Mouse (Mus musculus): ENCODE data around the gene Ficd. TPM values are rescaled to one million over a fixed set of nuclear protein-coding genes. Genes with fewer than 3 reads are reported as not detected.

The Ficd gene
- polyA plus RNA-seq, 1 experiment from 2014 or later, result 2.0 TPM

GRCm38 (mm10) chr5:113724446-113724845 is 11.2 kb upstream of the Ficd start, which contains the start of gene 1700069L16Rik:
Gene 1700069L16Rik (minus strand): TSS chr5:113724772.
- WGBS, result 4% methylated on average over 15 of the region's 15 CpGs
- peak; percentile 65; the same call in 1 of the 2 replicates for ATAC-seq (replicated peaks; ENCODE audit: insufficient number of reproducible peaks, low FRiP score, low TSS enrichment, low read depth)

GRCm38 (mm10) chr5:113725417-113725816 is 10.2 kb upstream of the Ficd start:
- no peak overlapping the region for H3K4me2 ChIP-seq (ENCODE audit: low read depth, low read length)
- H3K4me1 ChIP-seq (ENCODE audit: control insufficient read depth, insufficient read depth, low read length), result no peaks in the 10 kb centered on the region
- H3K9ac ChIP-seq (replicated peaks; ENCODE audit: low read length), result no peak overlapping the region
- H3K9me3 ChIP-seq (replicated peaks; ENCODE audit: control insufficient read depth, low read length), result no peaks in the 10 kb centered on the region
- no peak overlapping the region for H3K4me3 ChIP-seq (ENCODE audit: low read depth, low read length)
- H3K27me3 ChIP-seq (ENCODE audit: control insufficient read depth, insufficient read depth, low read length), result no peaks in the 10 kb centered on the region
- no peaks in the 10 kb centered on the region for H3K36me3 ChIP-seq (replicated peaks; ENCODE audit: control insufficient read depth, insufficient read depth, low read depth, low read length)
- DNase-seq (ENCODE audit: low spot score), result no peak
- WGBS, result 67% methylated on average over 12 of the region's 12 CpGs
- no peak overlapping the region for H3K27ac ChIP-seq (replicated peaks; ENCODE audit: low read depth, low read length)
- ATAC-seq (replicated peaks; ENCODE audit: insufficient number of reproducible peaks, low FRiP score, low TSS enrichment, low read depth), result no peak

More at GRCm38 (mm10) chr5:113724446-113724845, 11.2 kb upstream of the Ficd start, which contains the start of gene 1700069L16Rik:
- H3K9ac ChIP-seq (replicated peaks; ENCODE audit: low read length), result no peak within 1 kb of the TSS
- H3K4me2 ChIP-seq (ENCODE audit: low read depth, low read length), result no peak within 1 kb of the TSS
- peak; percentile 92 for DNase-seq (ENCODE audit: low spot score)
- H3K27me3 ChIP-seq (ENCODE audit: control insufficient read depth, insufficient read depth, low read length), result no peaks in the 10 kb centered on the region
- no peak within 1 kb of the TSS for H3K4me3 ChIP-seq (ENCODE audit: low read depth, low read length)
- H3K36me3 ChIP-seq (replicated peaks; ENCODE audit: control insufficient read depth, insufficient read depth, low read depth, low read length), result no peaks in the 10 kb centered on the region
- no peaks in the 10 kb centered on the region for H3K4me1 ChIP-seq (ENCODE audit: control insufficient read depth, insufficient read depth, low read length)
- H3K27ac ChIP-seq (replicated peaks; ENCODE audit: low read depth, low read length), result no peak within 1 kb of the TSS
- H3K9me3 ChIP-seq (replicated peaks; ENCODE audit: control insufficient read depth, low read length), result no peaks in the 10 kb centered on the region

- Histone ChIP-seq H3K4me2 (ENCODE audit: low read depth, low read length) (no peak overlapping the region), H3K9ac (replicated peaks; ENCODE audit: low read length) (no peak overlapping the region), H3K27ac (replicated peaks; ENCODE audit: low read depth, low read length) (no peak overlapping the region), H3K4me1 (ENCODE audit: control insufficient read depth, insufficient read depth, low read length) (no peaks in the 10 kb centered on the region), H3K36me3 (replicated peaks; ENCODE audit: control insufficient read depth, insufficient read depth, low read depth, low read length) (no peaks in the 10 kb centered on the region), H3K9me3 (replicated peaks; ENCODE audit: control insufficient read depth, low read length) (no peaks in the 10 kb centered on the region), H3K27me3 (ENCODE audit: control insufficient read depth, insufficient read depth, low read length) (no peaks in the 10 kb centered on the region), H3K4me3 (ENCODE audit: low read depth, low read length) (no peak overlapping the region)
- 86% methylated on average over 6 of the region's 6 CpGs for WGBS
- DNase-seq (ENCODE audit: low spot score), result no peak
- ATAC-seq (replicated peaks; ENCODE audit: insufficient number of reproducible peaks, low FRiP score, low TSS enrichment, low read depth), result no peak
These were observed 9.0 kb upstream of the Ficd start for GRCm38 (mm10) chr5:113726618-113727017.

- H3K4me1 ChIP-seq (ENCODE audit: control insufficient read depth, insufficient read depth, low read length), result no peaks in the 10 kb centered on the region
- ATAC-seq (replicated peaks; ENCODE audit: insufficient number of reproducible peaks, low FRiP score, low TSS enrichment, low read depth) (no peak), DNase-seq (ENCODE audit: low spot score) (no peak)
- H3K4me3 ChIP-seq (ENCODE audit: low read depth, low read length), result no peak overlapping the region
- H3K27ac ChIP-seq (replicated peaks; ENCODE audit: low read depth, low read length), result no peak overlapping the region
- H3K4me2 ChIP-seq (ENCODE audit: low read depth, low read length), result no peak overlapping the region
- H3K27me3 ChIP-seq (ENCODE audit: control insufficient read depth, insufficient read depth, low read length), result no peaks in the 10 kb centered on the region
- H3K9ac ChIP-seq (replicated peaks; ENCODE audit: low read length), result no peak overlapping the region
- H3K36me3 ChIP-seq (replicated peaks; ENCODE audit: control insufficient read depth, insufficient read depth, low read depth, low read length), result no peaks in the 10 kb centered on the region
- no peaks in the 10 kb centered on the region for H3K9me3 ChIP-seq (replicated peaks; ENCODE audit: control insufficient read depth, low read length)
- WGBS, result 71% methylated on average over 12 of the region's 12 CpGs
These were observed 8.4 kb upstream of the Ficd start for GRCm38 (mm10) chr5:113727238-113727637.

GRCm38 (mm10) chr5:113728011-113728410 is 7.6 kb upstream of the Ficd start:
- Histone ChIP-seq H3K27ac (replicated peaks; ENCODE audit: low read depth, low read length) (no peak overlapping the region), H3K4me3 (ENCODE audit: low read depth, low read length) (no peak overlapping the region), H3K9ac (replicated peaks; ENCODE audit: low read length) (no peak overlapping the region), H3K36me3 (replicated peaks; ENCODE audit: control insufficient read depth, insufficient read depth, low read depth, low read length) (no peaks in the 10 kb centered on the region), H3K4me2 (ENCODE audit: low read depth, low read length) (no peak overlapping the region), H3K27me3 (ENCODE audit: control insufficient read depth, insufficient read depth, low read length) (no peaks in the 10 kb centered on the region), H3K4me1 (ENCODE audit: control insufficient read depth, insufficient read depth, low read length) (no peaks in the 10 kb centered on the region), H3K9me3 (replicated peaks; ENCODE audit: control insufficient read depth, low read length) (no peaks in the 10 kb centered on the region)
- 56% methylated on average over 7 of the region's 7 CpGs for WGBS
- ATAC-seq (replicated peaks; ENCODE audit: insufficient number of reproducible peaks, low FRiP score, low TSS enrichment, low read depth), result no peak
- no peak for DNase-seq (ENCODE audit: low spot score)

GRCm38 (mm10) chr5:113728691-113729090 is 6.9 kb upstream of the Ficd start:
- H3K27me3 ChIP-seq (ENCODE audit: control insufficient read depth, insufficient read depth, low read length), result no peaks in the 10 kb centered on the region
- H3K4me3 ChIP-seq (ENCODE audit: low read depth, low read length), result no peak overlapping the region
- H3K36me3 ChIP-seq (replicated peaks; ENCODE audit: control insufficient read depth, insufficient read depth, low read depth, low read length), result no peaks in the 10 kb centered on the region
- H3K27ac ChIP-seq (replicated peaks; ENCODE audit: low read depth, low read length), result no peak overlapping the region
- no peak for ATAC-seq (replicated peaks; ENCODE audit: insufficient number of reproducible peaks, low FRiP score, low TSS enrichment, low read depth)
- no peaks in the 10 kb centered on the region for H3K4me1 ChIP-seq (ENCODE audit: control insufficient read depth, insufficient read depth, low read length)
- 82% methylated on average over 7 of the region's 7 CpGs for WGBS
- H3K9me3 ChIP-seq (replicated peaks; ENCODE audit: control insufficient read depth, low read length), result no peaks in the 10 kb centered on the region
- H3K9ac ChIP-seq (replicated peaks; ENCODE audit: low read length), result no peak overlapping the region
- DNase-seq (ENCODE audit: low spot score), result no peak
- H3K4me2 ChIP-seq (ENCODE audit: low read depth, low read length), result no peak overlapping the region

GRCm38 (mm10) chr5:113730641-113731121 is 4.9 kb upstream of the Ficd start:
- Histone ChIP-seq H3K4me3 (ENCODE audit: low read depth, low read length) (no peak overlapping the region), H3K9me3 (replicated peaks; ENCODE audit: control insufficient read depth, low read length) (no peaks in the 10 kb centered on the region), H3K27me3 (ENCODE audit: control insufficient read depth, insufficient read depth, low read length) (no peaks in the 10 kb centered on the region), H3K27ac (replicated peaks; ENCODE audit: low read depth, low read length) (no peak overlapping the region), H3K36me3 (replicated peaks; ENCODE audit: control insufficient read depth, insufficient read depth, low read depth, low read length) (no peaks in the 10 kb centered on the region), H3K4me1 (ENCODE audit: control insufficient read depth, insufficient read depth, low read length) (no peaks in the 10 kb centered on the region), H3K4me2 (ENCODE audit: low read depth, low read length) (no peak overlapping the region), H3K9ac (replicated peaks; ENCODE audit: low read length) (no peak overlapping the region)
- 67% methylated on average over 7 of the region's 7 CpGs for WGBS
- DNase-seq (ENCODE audit: low spot score) (peak; percentile 24), ATAC-seq (replicated peaks; ENCODE audit: insufficient number of reproducible peaks, low FRiP score, low TSS enrichment, low read depth) (no peak)

- Histone ChIP-seq H3K4me2 (ENCODE audit: low read depth, low read length) (no peak overlapping the region), H3K9me3 (replicated peaks; ENCODE audit: control insufficient read depth, low read length) (no peaks in the 10 kb centered on the region), H3K4me1 (ENCODE audit: control insufficient read depth, insufficient read depth, low read length) (no peaks in the 10 kb centered on the region; the same call in 1 of the 2 replicates), H3K4me3 (ENCODE audit: low read depth, low read length) (no peak overlapping the region), H3K36me3 (replicated peaks; ENCODE audit: control insufficient read depth, insufficient read depth, low read depth, low read length) (no peaks in the 10 kb centered on the region), H3K27ac (replicated peaks; ENCODE audit: low read depth, low read length) (no peak overlapping the region), H3K27me3 (ENCODE audit: control insufficient read depth, insufficient read depth, low read length) (no peaks in the 10 kb centered on the region), H3K9ac (replicated peaks; ENCODE audit: low read length) (no peak overlapping the region)
- DNase-seq (ENCODE audit: low spot score) (no peak), ATAC-seq (replicated peaks; ENCODE audit: insufficient number of reproducible peaks, low FRiP score, low TSS enrichment, low read depth) (no peak)
- 91% methylated on average over 7 of the region's 7 CpGs for WGBS
These were observed 4.4 kb upstream of the Ficd start for GRCm38 (mm10) chr5:113731174-113731573.
